Mouse (Mus musculus) adrenal gland, postnatal 25 days (tissue): ENCODE results near the gene Agpat2. TPM values are rescaled to one million over a fixed set of nuclear protein-coding genes. Genes with fewer than 3 reads are reported as not detected.

Experiments used
- microRNA-seq, 2 experiments: library from miRNA; unstranded; fragments of <30 nt; microRNA quantifications; one replicate each; pipeline ENCODE4 v1.2.0; 2021
- total RNA-seq: library from RNA; stranded (reverse); gene quantifications from 2 replicates; pipeline ENCODE4 v1.2.3, GENCODE M21; 2021

Gene Agpat2
- total RNA-seq, 1 experiment from 2014 or later: 290 TPM

Small RNA genes lying within 50 kb of the gene (microRNA-seq; reads per million reads assigned to microRNA genes)
- gene Mir126a (1.8 to 3.4 reads per million in 2 experiments), gene Mir126b (0 reads per million in 2 experiments)

Other genes starting within 250 kb of the Agpat2 start
- 0.97 TPM in 1 of 2 replicates, not detected in the other for gene Card9, start 243.5 kb downstream of the Agpat2 start, total RNA-seq
- 40.9 and 42.0 TPM in 2 replicates for gene Snapc4, start 223.8 kb downstream of the Agpat2 start, total RNA-seq
- 106 and 110 TPM in 2 replicates for gene Entr1, start 215.1 kb downstream of the Agpat2 start, total RNA-seq
- 117 and 151 TPM in 2 replicates for gene Pmpca, start 215.1 kb downstream of the Agpat2 start, total RNA-seq
- 22.6 and 25.9 TPM in 2 replicates for gene Inpp5e, start 195.2 kb downstream of the Agpat2 start, total RNA-seq
- 62.7 and 63.4 TPM in 2 replicates for gene Sec16a, start 159.2 kb downstream of the Agpat2 start, total RNA-seq
- gene Notch1, start 87.8 kb downstream of the Agpat2 start, total RNA-seq: 17.7 and 24.8 TPM in 2 replicates
- gene Egfl7, start 24.4 kb downstream of the Agpat2 start, total RNA-seq: 159 and 211 TPM in 2 replicates
- gene Gm20532, start 17.8 kb downstream of the Agpat2 start, total RNA-seq: not detected in 2 replicates
- 6.6 and 9.8 TPM in 2 replicates for gene Fam69b, start 24.0 kb upstream of the Agpat2 start, total RNA-seq
- gene Lcn4, start 66.9 kb upstream of the Agpat2 start, total RNA-seq: not detected in 2 replicates